Mouse (Mus musculus) small intestine, adult 2 months (tissue): ENCODE data around the gene Lsamp.

Source experiments
- CTCF ChIP-seq: fragments of 200-500 bp; IDR thresholded peaks from 2 replicates; pipeline ENCODE4 v1.5.1; 2012; ENCODE audit warnings: low read depth, mild to moderate bottlenecking, control low read depth, inconsistent platforms, low read length, moderate library complexity, mixed read lengths; ENCODE audit not compliant: insufficient replicate concordance, insufficient read length; ENCODE audit errors: extremely low read depth
- POLR2A ChIP-seq: fragments of 200-500 bp; IDR thresholded peaks from 2 replicates; pipeline ENCODE4 v1.6.1; 2012; ENCODE audit warnings: low read depth, mild to moderate bottlenecking, control low read depth, inconsistent platforms, low read length, moderate library complexity

DNA sequence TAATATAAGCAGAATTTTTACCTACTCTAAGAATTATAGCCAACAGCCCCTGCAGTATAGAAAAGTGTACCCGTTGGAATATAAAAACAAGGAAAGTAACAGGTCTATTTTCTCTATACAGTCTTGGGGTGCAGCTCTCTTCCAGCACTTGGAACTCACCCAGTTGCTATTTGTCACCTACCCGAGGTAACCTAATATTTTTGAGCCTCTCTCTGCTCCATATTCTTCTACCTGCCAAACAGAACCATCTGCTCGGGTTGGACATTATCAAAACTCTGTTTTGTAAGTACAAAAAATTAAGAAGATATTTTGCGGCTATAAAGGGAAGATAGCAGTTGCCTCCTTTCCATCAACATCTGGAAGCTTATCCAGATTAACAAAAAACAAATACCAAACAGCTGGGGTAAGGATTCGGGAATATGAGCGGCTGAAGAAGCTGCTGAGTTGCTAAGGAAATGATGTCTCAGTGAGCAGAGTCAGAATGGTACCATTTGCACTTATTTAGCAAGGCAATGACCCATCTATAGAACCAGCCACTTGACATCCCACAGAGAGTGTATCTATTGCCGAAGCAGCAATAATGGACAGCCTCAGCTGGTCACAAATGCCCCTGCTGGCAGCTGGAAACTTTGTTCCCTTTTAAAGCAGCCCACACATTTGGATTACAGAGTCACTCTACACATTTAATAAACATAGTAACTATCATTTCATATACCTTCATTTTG, 1957.6 kb downstream of the Lsamp start:
- no peak for TF ChIP-seq CTCF
- no peak for TF ChIP-seq POLR2A
